In the genomic region with DNA sequence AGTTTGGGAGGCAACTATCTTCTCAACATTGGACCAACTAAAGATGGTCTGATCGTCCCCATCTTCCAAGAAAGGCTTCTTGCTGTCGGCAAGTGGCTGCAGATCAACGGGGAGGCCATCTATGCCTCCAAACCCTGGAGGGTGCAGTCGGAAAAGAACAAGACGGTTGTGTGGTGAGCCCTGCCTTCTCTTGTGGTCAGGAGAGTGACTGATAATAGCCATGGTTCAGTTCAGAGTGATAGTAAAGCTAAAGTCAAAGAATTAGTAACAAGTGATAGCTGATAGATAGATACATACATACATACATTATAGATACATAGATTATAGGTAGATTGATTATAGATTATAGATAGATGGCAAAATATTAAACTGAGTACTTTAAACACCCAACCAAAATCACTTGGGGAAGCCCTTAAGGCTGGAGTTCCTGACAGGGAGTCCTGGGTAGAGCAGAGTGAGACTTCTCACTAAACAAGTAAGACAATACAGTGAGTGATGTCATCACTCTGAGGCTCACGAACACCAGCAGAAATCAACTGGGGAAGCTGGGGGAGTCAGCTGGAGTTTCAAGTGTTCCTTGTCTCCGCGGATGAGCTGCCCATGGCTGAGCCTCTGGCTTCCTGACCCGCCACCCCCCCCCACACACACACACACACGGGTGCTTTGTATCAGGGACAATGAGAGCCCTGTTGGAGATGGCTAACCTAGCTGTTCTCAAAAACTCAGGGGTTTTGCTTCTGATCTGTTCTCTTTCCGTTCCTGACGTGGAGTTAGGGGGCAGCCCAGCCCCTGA, we compare ENCODE assay signal across 16 mouse cellular contexts. TPM values are rescaled to one million over a fixed set of nuclear protein-coding genes. Genes with fewer than 3 reads are reported as not detected.
A peak's percentile ranks its signal among the peaks of the same experiment; 100 is the strongest.
DNase-seq lines count a peak whose midpoint lies in the region; ATAC-seq lines count a peak whose summit lies in the region.
"Had no signal": no experiment of that assay in that cellular context is flagged by ENCODE, and none has a peak within 500 bp of the region (broad histone marks: within the 10 kb centered on the region; RNA-seq: fewer than 3 reads in every experiment).

No protein-coding gene starts in this region.

- DNase-seq in forebrain, embryonic 10.5 days (ENCODE audit: extremely low spot score, low spot score), result no peak
- peak; percentile 49 for DNase-seq in embryonic facial prominence, embryonic 14.5 days (ENCODE audit: low spot score)
- no peak for DNase-seq in urinary bladder, adult 2 months (ENCODE audit: low spot score)
- DNase-seq in lung, postnatal 14 days, result no peak
- DNase-seq: cerebellum, postnatal 36 days; lung, adult 2 months; right cerebral cortex, postnatal 14 days had no signal

- H3K27me3 ChIP-seq in forebrain, embryonic 10.5 days (ENCODE audit: poor library complexity, severe bottlenecking), result no peaks in the 10 kb centered on the region
- H3K27me3 ChIP-seq in forebrain, embryonic 15.5 days, result no peaks in the 10 kb centered on the region
- no peaks in the 10 kb centered on the region for H3K27me3 ChIP-seq in hindbrain, embryonic 12.5 days
- H3K27me3 ChIP-seq in hindbrain, embryonic 16.5 days (replicated peaks; ENCODE audit: control insufficient read depth, insufficient read depth, low read length), result no peaks in the 10 kb centered on the region
- H3K27me3 ChIP-seq in embryonic facial prominence, embryonic 14.5 days (replicated peaks; ENCODE audit: control insufficient read depth, insufficient read depth, low read length), result no peaks in the 10 kb centered on the region
- H3K27me3 ChIP-seq: neural tube, embryonic 12.5 days; stomach, embryonic 15.5 days had no signal

- no peak for ATAC-seq in forebrain, embryonic 15.5 days (replicated peaks)
- no peak for ATAC-seq in hindbrain, embryonic 12.5 days (ENCODE audit: low FRiP score)
- no peak for ATAC-seq in hindbrain, embryonic 16.5 days
- peak; percentile 44; the same call in 1 of the 2 replicates for ATAC-seq in embryonic facial prominence, embryonic 14.5 days (ENCODE audit: low read depth)
- peak; percentile 70 for ATAC-seq in megakaryocyte progenitor cell, adult 5-6 weeks (replicated peaks; ENCODE audit: poor library complexity)
- ATAC-seq: forebrain, embryonic 16.5 days had no signal

- H3K27ac ChIP-seq in forebrain, embryonic 10.5 days, result peak overlapping the region; percentile 54; the same call in 1 of the 2 replicates
- no peak overlapping the region for H3K27ac ChIP-seq in forebrain, embryonic 15.5 days (replicated peaks)
- 0 out of 2 replicates have a peak overlapping the region, but pooled peaks have one; percentile 30 for H3K27ac ChIP-seq in hindbrain, embryonic 12.5 days
- H3K27ac ChIP-seq in hindbrain, embryonic 16.5 days (ENCODE audit: low read depth, low read length), result no peak overlapping the region
- H3K27ac ChIP-seq in embryonic facial prominence, embryonic 14.5 days (replicated peaks; ENCODE audit: low read depth, low read length), result 0 out of 2 replicates have a peak overlapping the region, but pooled peaks have one; percentile 8
- H3K27ac ChIP-seq: neural tube, embryonic 12.5 days; stomach, embryonic 15.5 days had no signal

- no peak overlapping the region for H3K4me2 ChIP-seq in forebrain, embryonic 15.5 days (replicated peaks)
- H3K4me2 ChIP-seq in hindbrain, embryonic 12.5 days (replicated peaks), result no peak overlapping the region
- no peak overlapping the region for H3K4me2 ChIP-seq in hindbrain, embryonic 16.5 days (ENCODE audit: low read length)
- H3K4me2 ChIP-seq in embryonic facial prominence, embryonic 14.5 days (ENCODE audit: low read depth, low read length), result no peak overlapping the region
- H3K4me2 ChIP-seq: midbrain, embryonic 11.5 days; neural tube, embryonic 12.5 days; stomach, embryonic 15.5 days had no signal

- WGBS in forebrain, embryonic 10.5 days, result 49% methylated on average over 12 of the region's 12 CpGs
- 47% methylated on average over 12 of the region's 12 CpGs for WGBS in forebrain, embryonic 15.5 days
- WGBS in hindbrain, embryonic 12.5 days, result 49% methylated on average over 12 of the region's 12 CpGs
- WGBS in hindbrain, embryonic 16.5 days, result 45% methylated on average over 12 of the region's 12 CpGs
- WGBS in embryonic facial prominence, embryonic 14.5 days, result 46% methylated on average over 12 of the region's 12 CpGs

- no peaks in the 10 kb centered on the region for H3K9me3 ChIP-seq in forebrain, embryonic 10.5 days
- no peaks in the 10 kb centered on the region for H3K9me3 ChIP-seq in forebrain, embryonic 15.5 days
- no peaks in the 10 kb centered on the region for H3K9me3 ChIP-seq in hindbrain, embryonic 12.5 days (replicated peaks)
- H3K9me3 ChIP-seq in hindbrain, embryonic 16.5 days (ENCODE audit: control insufficient read depth, low read length), result no peaks in the 10 kb centered on the region
- H3K9me3 ChIP-seq in embryonic facial prominence, embryonic 14.5 days (ENCODE audit: control insufficient read depth, low read length), result no peaks in the 10 kb centered on the region
- H3K9me3 ChIP-seq: neural tube, embryonic 12.5 days; stomach, embryonic 15.5 days had no signal

- peaks cover 13% of the 10 kb centered on the region for H3K4me1 ChIP-seq in forebrain, embryonic 10.5 days
- H3K4me1 ChIP-seq in forebrain, embryonic 15.5 days, result no peaks in the 10 kb centered on the region
- no peaks in the 10 kb centered on the region for H3K4me1 ChIP-seq in hindbrain, embryonic 12.5 days
- H3K4me1 ChIP-seq in hindbrain, embryonic 16.5 days (ENCODE audit: control insufficient read depth, insufficient read depth, low read depth, low read length), result no peaks in the 10 kb centered on the region
- no peaks in the 10 kb centered on the region for H3K4me1 ChIP-seq in embryonic facial prominence, embryonic 14.5 days (ENCODE audit: control insufficient read depth, insufficient read depth, low read length)
- H3K4me1 ChIP-seq: neural tube, embryonic 12.5 days; stomach, embryonic 15.5 days had no signal

- H3K36me3 ChIP-seq in forebrain, embryonic 10.5 days (replicated peaks), result peaks cover 52% of the 10 kb centered on the region
- H3K36me3 ChIP-seq in forebrain, embryonic 15.5 days, result peaks cover 23% of the 10 kb centered on the region
- peaks cover 24% of the 10 kb centered on the region for H3K36me3 ChIP-seq in hindbrain, embryonic 12.5 days
- H3K36me3 ChIP-seq in hindbrain, embryonic 16.5 days (ENCODE audit: control insufficient read depth, insufficient read depth, low read length), result peaks cover 18% of the 10 kb centered on the region
- peaks cover 51% of the 10 kb centered on the region for H3K36me3 ChIP-seq in embryonic facial prominence, embryonic 14.5 days (ENCODE audit: control insufficient read depth, insufficient read depth, low read length)

- H3K4me3 ChIP-seq in forebrain, embryonic 10.5 days, result no peak overlapping the region
- no peak overlapping the region for H3K4me3 ChIP-seq in forebrain, embryonic 15.5 days
- no peak overlapping the region for H3K4me3 ChIP-seq in hindbrain, embryonic 12.5 days
- no peak overlapping the region for H3K4me3 ChIP-seq in hindbrain, embryonic 16.5 days (ENCODE audit: low read length)
- no peak overlapping the region for H3K4me3 ChIP-seq in embryonic facial prominence, embryonic 14.5 days (ENCODE audit: low read depth, low read length)
- H3K4me3 ChIP-seq: neural tube, embryonic 12.5 days; stomach, embryonic 15.5 days had no signal

- H3K9ac ChIP-seq in forebrain, embryonic 15.5 days (replicated peaks), result no peak overlapping the region
- no peak overlapping the region for H3K9ac ChIP-seq in hindbrain, embryonic 12.5 days
- H3K9ac ChIP-seq in hindbrain, embryonic 16.5 days (ENCODE audit: low read depth, low read length), result no peak overlapping the region
- H3K9ac ChIP-seq in embryonic facial prominence, embryonic 14.5 days (ENCODE audit: low read depth, low read length), result no peak overlapping the region
- H3K9ac ChIP-seq: neural tube, embryonic 12.5 days; stomach, embryonic 15.5 days had no signal

RNA-seq across cellular contexts. Expression of a gene that starts 11.3 kb away (rescaled TPM):
- polyA plus RNA-seq in forebrain, embryonic 10.5 days (2016; fragmentation: Nextera tagmentation; extraction: Ambion mirVana), result 65.0 and 65.4 TPM in 2 replicates
- polyA plus RNA-seq in forebrain, embryonic 15.5 days (2015; fragmentation: Nextera tagmentation; extraction: Ambion mirVana), result 61.3 and 66.6 TPM in 2 replicates
- 55.6 and 60.2 TPM in 2 replicates for polyA plus RNA-seq in hindbrain, embryonic 12.5 days (2016; fragmentation: Nextera tagmentation; extraction: Ambion mirVana)
- polyA plus RNA-seq in hindbrain, embryonic 16.5 days (2015; fragmentation: Nextera tagmentation; extraction: Ambion mirVana), result 64.7 and 66.8 TPM in 2 replicates
- 81.7 and 89.4 TPM in 2 replicates for polyA plus RNA-seq in embryonic facial prominence, embryonic 14.5 days (2014; fragmentation: Nextera tagmentation; extraction: Ambion mirVana)
- 51.4 and 52.1 TPM in 2 replicates for total RNA-seq in megakaryocyte progenitor cell, adult 5-6 weeks (2015)
- total RNA-seq in megakaryocyte progenitor cell, adult 5-6 weeks (2017), result 39.7 and 48.1 TPM in 2 replicates
- 64.9 and 79.9 TPM in 2 replicates for polyA plus RNA-seq in urinary bladder, adult 2 months (2012; rRNA removed)

RNA-seq across cellular contexts. Expression of a gene that starts 14.4 kb away (rescaled TPM):
- 46.4 and 52.4 TPM in 2 replicates for polyA plus RNA-seq in forebrain, embryonic 10.5 days (2016; fragmentation: Nextera tagmentation; extraction: Ambion mirVana)
- polyA plus RNA-seq in forebrain, embryonic 15.5 days (2015; fragmentation: Nextera tagmentation; extraction: Ambion mirVana), result 50.9 and 56.7 TPM in 2 replicates
- polyA plus RNA-seq in hindbrain, embryonic 12.5 days (2016; fragmentation: Nextera tagmentation; extraction: Ambion mirVana), result 50.2 and 54.1 TPM in 2 replicates
- polyA plus RNA-seq in hindbrain, embryonic 16.5 days (2015; fragmentation: Nextera tagmentation; extraction: Ambion mirVana), result 74.1 and 78.4 TPM in 2 replicates
- polyA plus RNA-seq in embryonic facial prominence, embryonic 14.5 days (2014; fragmentation: Nextera tagmentation; extraction: Ambion mirVana), result 70.2 and 79.5 TPM in 2 replicates
- total RNA-seq in megakaryocyte progenitor cell, adult 5-6 weeks (2015), result 27.9 and 39.3 TPM in 2 replicates
- 122 and 139 TPM in 2 replicates for total RNA-seq in megakaryocyte progenitor cell, adult 5-6 weeks (2017)
- polyA plus RNA-seq in urinary bladder, adult 2 months (2012; rRNA removed), result 75.9 and 84.2 TPM in 2 replicates

RNA-seq across cellular contexts. Expression of a gene that starts 28.6 kb away (rescaled TPM):
- polyA plus RNA-seq in forebrain, embryonic 10.5 days (2016; fragmentation: Nextera tagmentation; extraction: Ambion mirVana), result 39.7 and 41.0 TPM in 2 replicates
- 35.2 and 35.6 TPM in 2 replicates for polyA plus RNA-seq in forebrain, embryonic 15.5 days (2015; fragmentation: Nextera tagmentation; extraction: Ambion mirVana)
- polyA plus RNA-seq in hindbrain, embryonic 12.5 days (2016; fragmentation: Nextera tagmentation; extraction: Ambion mirVana), result 35.3 and 35.5 TPM in 2 replicates
- 49.4 and 50.1 TPM in 2 replicates for polyA plus RNA-seq in hindbrain, embryonic 16.5 days (2015; fragmentation: Nextera tagmentation; extraction: Ambion mirVana)
- polyA plus RNA-seq in embryonic facial prominence, embryonic 14.5 days (2014; fragmentation: Nextera tagmentation; extraction: Ambion mirVana), result 50.5 and 56.1 TPM in 2 replicates
- 4.4 and 5.2 TPM in 2 replicates for total RNA-seq in megakaryocyte progenitor cell, adult 5-6 weeks (2015)
- total RNA-seq in megakaryocyte progenitor cell, adult 5-6 weeks (2017), result 2.2 and 4.7 TPM in 2 replicates
- 20.4 and 36.8 TPM in 2 replicates for polyA plus RNA-seq in urinary bladder, adult 2 months (2012; rRNA removed)

RNA-seq across cellular contexts. Expression of a gene that starts 37.5 kb away (rescaled TPM):
- 204 and 210 TPM in 2 replicates for polyA plus RNA-seq in forebrain, embryonic 10.5 days (2016; fragmentation: Nextera tagmentation; extraction: Ambion mirVana)
- 180 and 188 TPM in 2 replicates for polyA plus RNA-seq in forebrain, embryonic 15.5 days (2015; fragmentation: Nextera tagmentation; extraction: Ambion mirVana)
- polyA plus RNA-seq in hindbrain, embryonic 12.5 days (2016; fragmentation: Nextera tagmentation; extraction: Ambion mirVana), result 153 and 167 TPM in 2 replicates
- 225 and 229 TPM in 2 replicates for polyA plus RNA-seq in hindbrain, embryonic 16.5 days (2015; fragmentation: Nextera tagmentation; extraction: Ambion mirVana)
- polyA plus RNA-seq in embryonic facial prominence, embryonic 14.5 days (2014; fragmentation: Nextera tagmentation; extraction: Ambion mirVana), result 87.6 and 97.8 TPM in 2 replicates
- 37.2 and 42.6 TPM in 2 replicates for total RNA-seq in megakaryocyte progenitor cell, adult 5-6 weeks (2015)
- total RNA-seq in megakaryocyte progenitor cell, adult 5-6 weeks (2017), result 15.7 and 21.9 TPM in 2 replicates
- 55.2 and 63.6 TPM in 2 replicates for polyA plus RNA-seq in urinary bladder, adult 2 months (2012; rRNA removed)

RNA-seq across cellular contexts. Expression of a gene that starts 39.7 kb away (rescaled TPM):
- polyA plus RNA-seq in forebrain, embryonic 10.5 days (2016; fragmentation: Nextera tagmentation; extraction: Ambion mirVana), result 0.30 and 0.48 TPM in 2 replicates
- 0.08 and 0.13 TPM in 2 replicates for polyA plus RNA-seq in forebrain, embryonic 15.5 days (2015; fragmentation: Nextera tagmentation; extraction: Ambion mirVana)
- polyA plus RNA-seq in hindbrain, embryonic 12.5 days (2016; fragmentation: Nextera tagmentation; extraction: Ambion mirVana), result 0.15 and 0.29 TPM in 2 replicates
- polyA plus RNA-seq in hindbrain, embryonic 16.5 days (2015; fragmentation: Nextera tagmentation; extraction: Ambion mirVana), result 0.09 and 0.10 TPM in 2 replicates
- 0.69 and 1.1 TPM in 2 replicates for polyA plus RNA-seq in embryonic facial prominence, embryonic 14.5 days (2014; fragmentation: Nextera tagmentation; extraction: Ambion mirVana)
- total RNA-seq in megakaryocyte progenitor cell, adult 5-6 weeks (2015), result 6.5 and 7.0 TPM in 2 replicates
- total RNA-seq in megakaryocyte progenitor cell, adult 5-6 weeks (2017), result 5.2 and 6.7 TPM in 2 replicates
- 0.43 and 0.56 TPM in 2 replicates for polyA plus RNA-seq in urinary bladder, adult 2 months (2012; rRNA removed)
- total RNA-seq: left cerebral cortex, adult 18-20 months had no signal
- polyA plus RNA-seq: forebrain, embryonic 16.5 days had no signal

Comparison
In these comparisons a context has a peak if more than half of its experiments do, and no peak if none do; other contexts are left out.
1. H3K27ac ChIP-seq: peak in forebrain, embryonic 10.5 days (single experiment), hindbrain, embryonic 12.5 days (single experiment) and embryonic facial prominence, embryonic 14.5 days (single experiment); none in forebrain, embryonic 15.5 days (single experiment) and hindbrain, embryonic 16.5 days (single experiment).
2. ATAC-seq: peak in embryonic facial prominence, embryonic 14.5 days (single experiment) and megakaryocyte progenitor cell, adult 5-6 weeks (single experiment); none in forebrain, embryonic 15.5 days (single experiment), hindbrain, embryonic 12.5 days (single experiment) and hindbrain, embryonic 16.5 days (single experiment).